Mouse (Mus musculus): ENCODE data around the gene Mrpl2. TPM values are rescaled to one million over a fixed set of nuclear protein-coding genes. Genes with fewer than 3 reads are reported as not detected.

Gene Mrpl2
- polyA plus RNA-seq (2015; fragmentation: Nextera tagmentation; extraction: Ambion mirVana), result 67.9 and 69.4 TPM in 2 replicates

- Histone ChIP-seq H3K4me3 (replicated peaks) (peak within 1 kb of the TSS; percentile 78), H3K36me3 (replicated peaks) (peaks cover 13% of the 10 kb centered on the region), H3K27ac (replicated peaks) (peak within 1 kb of the TSS; percentile 81), H3K27me3 (no peaks in the 10 kb centered on the region), H3K4me1 (replicated peaks) (peaks cover 43% of the 10 kb centered on the region), H3K4me2 (peak within 1 kb of the TSS; percentile 92), H3K9me3 (replicated peaks) (no peaks in the 10 kb centered on the region), H3K9ac (peak within 1 kb of the TSS; percentile 73)
- under 1% methylated on average over 53 of the region's 53 CpGs for WGBS (ENCODE audit: insufficient replicate concordance)
- peak; percentile 77 for ATAC-seq (ENCODE audit: insufficient read depth)
Measured at GRCm38 (mm10) chr17:46645561-46646321, at the start of gene Mrpl2, which contains the start of gene Klc4. Gene Mrpl2 (plus strand): TSS chr17:46646229. Gene Klc4 (minus strand): TSS chr17:46646022.

GRCm38 (mm10) chr17:46597956-46598355 lies 48.1 kb upstream of the Mrpl2 start:
- H3K4me1 ChIP-seq (replicated peaks), result 0 out of 2 replicates have a peak, but pooled peaks cover 5% of the 10 kb centered on the region
- no peak overlapping the region for H3K4me3 ChIP-seq (replicated peaks)
- H3K9me3 ChIP-seq (replicated peaks), result no peaks in the 10 kb centered on the region
- no peaks in the 10 kb centered on the region for H3K36me3 ChIP-seq (replicated peaks)
- WGBS (ENCODE audit: insufficient replicate concordance), result 46% methylated on average over 11 of the region's 11 CpGs
- no peak overlapping the region for H3K27ac ChIP-seq (replicated peaks)
- H3K4me2 ChIP-seq, result no peak overlapping the region
- ATAC-seq (ENCODE audit: insufficient read depth), result no peak
- H3K27me3 ChIP-seq, result no peaks in the 10 kb centered on the region
- H3K9ac ChIP-seq, result no peak overlapping the region

- Histone ChIP-seq H3K4me1 (replicated peaks) (0 out of 2 replicates have a peak, but pooled peaks cover 5% of the 10 kb centered on the region), H3K4me2 (no peak overlapping the region), H3K36me3 (replicated peaks) (no peaks in the 10 kb centered on the region), H3K4me3 (replicated peaks) (no peak overlapping the region), H3K27ac (replicated peaks) (no peak overlapping the region), H3K9ac (no peak overlapping the region), H3K27me3 (no peaks in the 10 kb centered on the region), H3K9me3 (replicated peaks) (no peaks in the 10 kb centered on the region)
- WGBS (ENCODE audit: insufficient replicate concordance), result 55% methylated on average over 4 of the region's 4 CpGs
- ATAC-seq (ENCODE audit: insufficient read depth), result no peak
Measured at GRCm38 (mm10) chr17:46598963-46599362, 47.1 kb upstream of the Mrpl2 start.

- no peaks in the 10 kb centered on the region for H3K9me3 ChIP-seq (replicated peaks)
- H3K27ac ChIP-seq (replicated peaks), result no peak overlapping the region
- no peaks in the 10 kb centered on the region for H3K36me3 ChIP-seq (replicated peaks)
- 0 out of 2 replicates have a peak, but pooled peaks cover 5% of the 10 kb centered on the region for H3K4me1 ChIP-seq (replicated peaks)
- 67% methylated on average over 2 of the region's 2 CpGs for WGBS (ENCODE audit: insufficient replicate concordance)
- no peak for ATAC-seq (ENCODE audit: insufficient read depth)
- H3K4me2 ChIP-seq, result no peak overlapping the region
- no peaks in the 10 kb centered on the region for H3K27me3 ChIP-seq
- H3K9ac ChIP-seq, result no peak overlapping the region
- H3K4me3 ChIP-seq (replicated peaks), result no peak overlapping the region
Measured at GRCm38 (mm10) chr17:46600569-46600968, 45.5 kb upstream of the Mrpl2 start.

GRCm38 (mm10) chr17:46602212-46602611 lies 43.8 kb upstream of the Mrpl2 start:
- H3K36me3 ChIP-seq (replicated peaks), result no peaks in the 10 kb centered on the region

GRCm38 (mm10) chr17:46603229-46603628 lies 42.8 kb upstream of the Mrpl2 start:
- Histone ChIP-seq H3K27ac (replicated peaks) (no peak overlapping the region), H3K4me1 (replicated peaks) (0 out of 2 replicates have a peak, but pooled peaks cover 5% of the 10 kb centered on the region), H3K4me2 (no peak overlapping the region), H3K9ac (no peak overlapping the region), H3K4me3 (replicated peaks) (no peak overlapping the region), H3K27me3 (no peaks in the 10 kb centered on the region), H3K9me3 (replicated peaks) (no peaks in the 10 kb centered on the region), H3K36me3 (replicated peaks) (no peaks in the 10 kb centered on the region)
- ATAC-seq (ENCODE audit: insufficient read depth), result no peak
- 75% methylated on average over 4 of the region's 4 CpGs for WGBS (ENCODE audit: insufficient replicate concordance)

More at GRCm38 (mm10) chr17:46602212-46602611, 43.8 kb upstream of the Mrpl2 start:
- Histone ChIP-seq H3K4me3 (replicated peaks) (no peak overlapping the region), H3K27ac (replicated peaks) (no peak overlapping the region), H3K27me3 (no peaks in the 10 kb centered on the region), H3K4me1 (replicated peaks) (0 out of 2 replicates have a peak, but pooled peaks cover 5% of the 10 kb centered on the region), H3K4me2 (no peak overlapping the region), H3K9ac (no peak overlapping the region), H3K9me3 (replicated peaks) (no peaks in the 10 kb centered on the region)
- no peak for ATAC-seq (ENCODE audit: insufficient read depth)
- 31% methylated on average over 9 of the region's 9 CpGs for WGBS (ENCODE audit: insufficient replicate concordance)

GRCm38 (mm10) chr17:46605126-46605525 lies 40.9 kb upstream of the Mrpl2 start:
- no peaks in the 10 kb centered on the region for H3K27me3 ChIP-seq
- WGBS (ENCODE audit: insufficient replicate concordance), result 76% methylated on average over 5 of the region's 5 CpGs
- peaks cover 9% of the 10 kb centered on the region; the same call in 1 of the 2 replicates for H3K4me1 ChIP-seq (replicated peaks)
- H3K9ac ChIP-seq, result no peak overlapping the region
- no peaks in the 10 kb centered on the region for H3K36me3 ChIP-seq (replicated peaks)
- no peak overlapping the region for H3K4me2 ChIP-seq
- H3K27ac ChIP-seq (replicated peaks), result no peak overlapping the region
- no peaks in the 10 kb centered on the region for H3K9me3 ChIP-seq (replicated peaks)
- ATAC-seq (ENCODE audit: insufficient read depth), result no peak
- no peak overlapping the region for H3K4me3 ChIP-seq (replicated peaks)

GRCm38 (mm10) chr17:46605987-46606386 lies 40.0 kb upstream of the Mrpl2 start:
- Histone ChIP-seq H3K27ac (replicated peaks) (no peak overlapping the region), H3K4me3 (replicated peaks) (no peak overlapping the region), H3K4me1 (replicated peaks) (peaks cover 10% of the 10 kb centered on the region; the same call in 1 of the 2 replicates), H3K9ac (no peak overlapping the region), H3K4me2 (no peak overlapping the region), H3K36me3 (replicated peaks) (no peaks in the 10 kb centered on the region), H3K27me3 (no peaks in the 10 kb centered on the region), H3K9me3 (replicated peaks) (no peaks in the 10 kb centered on the region)
- no peak for ATAC-seq (ENCODE audit: insufficient read depth)
- WGBS (ENCODE audit: insufficient replicate concordance), result 74% methylated on average over 12 of the region's 12 CpGs

GRCm38 (mm10) chr17:46609721-46610514 lies 36.1 kb upstream of the Mrpl2 start:
- Histone ChIP-seq H3K36me3 (replicated peaks) (no peaks in the 10 kb centered on the region), H3K27ac (replicated peaks) (no peak overlapping the region), H3K27me3 (no peaks in the 10 kb centered on the region), H3K4me2 (peak overlapping the region; percentile 35), H3K4me1 (replicated peaks) (peaks cover 6% of the 10 kb centered on the region; the same call in 1 of the 2 replicates), H3K9ac (no peak overlapping the region), H3K9me3 (replicated peaks) (no peaks in the 10 kb centered on the region), H3K4me3 (replicated peaks) (no peak overlapping the region)
- WGBS (ENCODE audit: insufficient replicate concordance), result 23% methylated on average over 15 of the region's 15 CpGs
- no peak for ATAC-seq (ENCODE audit: insufficient read depth)

GRCm38 (mm10) chr17:46611316-46611715 lies 34.7 kb upstream of the Mrpl2 start:
- Histone ChIP-seq H3K4me3 (replicated peaks) (no peak overlapping the region), H3K4me1 (replicated peaks) (peaks cover 6% of the 10 kb centered on the region; the same call in 1 of the 2 replicates), H3K27me3 (no peaks in the 10 kb centered on the region), H3K9ac (no peak overlapping the region), H3K36me3 (replicated peaks) (no peaks in the 10 kb centered on the region), H3K9me3 (replicated peaks) (no peaks in the 10 kb centered on the region), H3K27ac (replicated peaks) (no peak overlapping the region), H3K4me2 (no peak overlapping the region)
- ATAC-seq (ENCODE audit: insufficient read depth), result no peak
- 79% methylated on average over 6 of the region's 6 CpGs for WGBS (ENCODE audit: insufficient replicate concordance)

GRCm38 (mm10) chr17:46612189-46612588 lies 33.8 kb upstream of the Mrpl2 start:
- Histone ChIP-seq H3K9me3 (replicated peaks) (no peaks in the 10 kb centered on the region), H3K4me1 (replicated peaks) (peaks cover 6% of the 10 kb centered on the region; the same call in 1 of the 2 replicates), H3K27ac (replicated peaks) (no peak overlapping the region), H3K4me3 (replicated peaks) (no peak overlapping the region), H3K27me3 (no peaks in the 10 kb centered on the region), H3K4me2 (no peak overlapping the region), H3K36me3 (replicated peaks) (no peaks in the 10 kb centered on the region), H3K9ac (no peak overlapping the region)
- no peak for ATAC-seq (ENCODE audit: insufficient read depth)
- 61% methylated on average over 2 of the region's 2 CpGs for WGBS (ENCODE audit: insufficient replicate concordance)

Measured in liver, embryonic 15.5 days (tissue).